Mouse (Mus musculus) left cerebral cortex, adult 18-20 months (tissue): ENCODE measurements around the gene Npas3. TPM values are rescaled to one million over a fixed set of nuclear protein-coding genes. Genes with fewer than 3 reads are reported as not detected.
A peak's percentile ranks its signal among the peaks of the same experiment; 100 is the strongest.

Experiments used
- DNase-seq, 2 experiments: peaks; one replicate each; pipeline ENCODE4 v3.0.0; 2021 to 2022; ENCODE audit warnings: low spot score in 2 of 2, mixed read lengths in 1 of 2
- total RNA-seq, 2 experiments: library from RNA; stranded (reverse); gene quantifications; 2 replicates each; pipeline ENCODE4 v1.2.3; 2021

The Npas3 gene
- total RNA-seq, 2 experiments from 2014 or later, result 18.5 to 22.3 TPM

- DNase-seq, result no peak
Measured at GRCm38 (mm10) chr12:53294011-53294410, 45.5 kb downstream of the Npas3 start.

- no peak for DNase-seq
Measured at GRCm38 (mm10) chr12:53295747-53296146, 47.3 kb downstream of the Npas3 start.

- peak in 1 of 2 experiments; percentile 32 for DNase-seq
Measured at GRCm38 (mm10) chr12:53297946-53298840, 49.7 kb downstream of the Npas3 start.

GRCm38 (mm10) chr12:53300964-53301363 is 52.5 kb downstream of the Npas3 start:
- peak; percentile 31 to 34 for DNase-seq

GRCm38 (mm10) chr12:53302129-53302528 is 53.7 kb downstream of the Npas3 start:
- DNase-seq, result no peak

GRCm38 (mm10) chr12:53316715-53317114 is 68.2 kb downstream of the Npas3 start:
- DNase-seq, result no peak

GRCm38 (mm10) chr12:53317801-53318200 is 69.3 kb downstream of the Npas3 start:
- DNase-seq, result no peak

- no peak for DNase-seq
Measured at GRCm38 (mm10) chr12:53320526-53320925, 72.0 kb downstream of the Npas3 start.

- no peak for DNase-seq
Measured at GRCm38 (mm10) chr12:53321018-53321417, 72.5 kb downstream of the Npas3 start.

GRCm38 (mm10) chr12:53321944-53322343 is 73.5 kb downstream of the Npas3 start:
- no peak for DNase-seq

- DNase-seq, result no peak
Measured at GRCm38 (mm10) chr12:53327653-53328188, 79.2 kb downstream of the Npas3 start.

- DNase-seq, result no peak
Measured at GRCm38 (mm10) chr12:53328257-53328736, 79.8 kb downstream of the Npas3 start.

GRCm38 (mm10) chr12:53330141-53330540 is 81.7 kb downstream of the Npas3 start:
- no peak for DNase-seq

GRCm38 (mm10) chr12:53331391-53331790 is 82.9 kb downstream of the Npas3 start:
- DNase-seq, result no peak

GRCm38 (mm10) chr12:53331800-53332199 is 83.3 kb downstream of the Npas3 start:
- no peak for DNase-seq

- DNase-seq, result no peak
Measured at GRCm38 (mm10) chr12:53333251-53333650, 84.8 kb downstream of the Npas3 start.

GRCm38 (mm10) chr12:53338349-53338948 is 90.0 kb downstream of the Npas3 start:
- DNase-seq, result no peak

- DNase-seq, result no peak
Measured at GRCm38 (mm10) chr12:53342741-53343140, 94.3 kb downstream of the Npas3 start.

GRCm38 (mm10) chr12:53351860-53352259 is 103.4 kb downstream of the Npas3 start:
- DNase-seq, result no peak

- DNase-seq, result no peak
Measured at GRCm38 (mm10) chr12:53365751-53366150, 117.3 kb downstream of the Npas3 start.

- no peak for DNase-seq
Measured at GRCm38 (mm10) chr12:53384851-53385250, 136.4 kb downstream of the Npas3 start.

- no peak for DNase-seq
Measured at GRCm38 (mm10) chr12:53405856-53406255, 157.4 kb downstream of the Npas3 start.
